Mouse (Mus musculus): ENCODE measurements around the gene Nol11.
A peak's percentile ranks its signal among the peaks of the same experiment; 100 is the strongest.
"Not testable (repeated sequence)": the region's sequence is repeated elsewhere in the genome, so short reads cannot be mapped to it uniquely, and the experiment has no call there.

Nol11 gene

DNA sequence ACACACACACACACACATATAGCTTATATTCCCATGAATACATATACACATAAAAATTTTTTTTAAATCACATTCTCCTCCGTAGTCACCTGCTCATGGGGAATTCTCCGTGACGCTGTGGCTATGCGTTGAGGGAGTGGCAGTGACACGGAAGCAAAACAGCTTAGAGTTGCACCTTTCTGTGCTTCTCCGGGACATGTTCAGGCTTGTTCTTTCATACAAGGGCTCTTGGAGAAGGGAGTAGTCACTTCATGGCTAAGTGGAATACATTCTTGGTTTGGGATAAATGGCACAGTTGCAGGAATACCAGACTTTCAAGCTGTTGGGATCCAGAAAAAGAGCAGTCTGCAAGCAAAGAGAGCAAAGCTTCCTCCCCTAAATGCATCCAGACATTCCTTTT, 51.6 kb downstream of the Nol11 start:
- Histone ChIP-seq H3K36me3 (ENCODE audit: control insufficient read depth, insufficient read depth, low read length, poor library complexity, severe bottlenecking) (no peaks in the 10 kb centered on the region), H3K27me3 (ENCODE audit: control insufficient read depth, insufficient read depth, low read length, poor library complexity, severe bottlenecking) (no peaks in the 10 kb centered on the region)
- no peak for DNase-seq (ENCODE audit: low read depth, low spot score)

- not testable (repeated sequence) for H3K36me3 ChIP-seq (ENCODE audit: control insufficient read depth, insufficient read depth, low read length, poor library complexity, severe bottlenecking); H3K27me3 ChIP-seq (ENCODE audit: control insufficient read depth, insufficient read depth, low read length, poor library complexity, severe bottlenecking); DNase-seq (ENCODE audit: low read depth, low spot score)
Observed at GRCm38 (mm10) chr11:107136458-107136857, 52.7 kb downstream of the Nol11 start.

DNA sequence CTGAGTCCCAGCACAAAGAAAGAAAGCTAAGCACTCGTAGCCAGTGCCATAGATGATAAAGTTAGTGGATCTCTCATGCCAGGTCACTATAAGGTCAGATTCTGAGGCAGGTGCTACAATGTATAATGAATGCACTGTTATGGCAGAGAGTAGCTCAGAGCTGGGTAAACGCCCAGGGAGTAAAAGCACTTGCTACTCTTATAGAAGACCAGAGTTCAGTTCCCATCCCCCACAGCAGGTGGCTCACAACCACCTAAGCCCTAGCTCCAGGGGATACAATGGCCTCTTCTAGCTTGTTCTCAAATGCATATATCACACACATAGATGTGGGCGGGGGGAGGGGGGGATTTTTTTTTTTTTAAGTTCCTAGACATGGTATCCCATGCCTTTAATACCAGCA, 53.4 kb downstream of the Nol11 start:
- DNase-seq (ENCODE audit: low read depth, low spot score), result no peak
- no peaks in the 10 kb centered on the region for H3K36me3 ChIP-seq (ENCODE audit: control insufficient read depth, insufficient read depth, low read length, poor library complexity, severe bottlenecking)
- no peaks in the 10 kb centered on the region for H3K27me3 ChIP-seq (ENCODE audit: control insufficient read depth, insufficient read depth, low read length, poor library complexity, severe bottlenecking)

DNA sequence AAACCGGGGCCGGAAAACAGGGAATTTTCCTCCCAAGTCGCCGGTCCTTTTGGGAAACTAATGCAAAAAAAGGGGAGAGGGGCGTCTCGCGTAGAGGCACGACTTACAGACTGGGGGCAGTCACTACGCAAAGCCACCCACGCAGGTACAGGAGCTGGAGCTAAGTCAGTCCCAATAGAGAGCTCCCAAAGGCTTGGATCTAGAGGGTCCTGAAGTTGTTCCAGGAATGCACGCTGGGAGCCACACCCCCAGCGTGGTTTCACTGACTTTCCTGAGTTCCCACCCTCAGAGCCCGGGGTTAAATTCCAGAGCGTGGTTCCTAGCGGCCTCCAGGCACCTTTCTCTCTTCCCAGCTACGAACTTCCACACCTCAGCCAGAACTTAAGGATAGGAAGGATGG, 56.8 kb downstream of the Nol11 start:
- no peak for DNase-seq (ENCODE audit: low read depth, low spot score)
- no peaks in the 10 kb centered on the region for H3K36me3 ChIP-seq (ENCODE audit: control insufficient read depth, insufficient read depth, low read length, poor library complexity, severe bottlenecking)
- H3K27me3 ChIP-seq (ENCODE audit: control insufficient read depth, insufficient read depth, low read length, poor library complexity, severe bottlenecking), result no peaks in the 10 kb centered on the region

DNA sequence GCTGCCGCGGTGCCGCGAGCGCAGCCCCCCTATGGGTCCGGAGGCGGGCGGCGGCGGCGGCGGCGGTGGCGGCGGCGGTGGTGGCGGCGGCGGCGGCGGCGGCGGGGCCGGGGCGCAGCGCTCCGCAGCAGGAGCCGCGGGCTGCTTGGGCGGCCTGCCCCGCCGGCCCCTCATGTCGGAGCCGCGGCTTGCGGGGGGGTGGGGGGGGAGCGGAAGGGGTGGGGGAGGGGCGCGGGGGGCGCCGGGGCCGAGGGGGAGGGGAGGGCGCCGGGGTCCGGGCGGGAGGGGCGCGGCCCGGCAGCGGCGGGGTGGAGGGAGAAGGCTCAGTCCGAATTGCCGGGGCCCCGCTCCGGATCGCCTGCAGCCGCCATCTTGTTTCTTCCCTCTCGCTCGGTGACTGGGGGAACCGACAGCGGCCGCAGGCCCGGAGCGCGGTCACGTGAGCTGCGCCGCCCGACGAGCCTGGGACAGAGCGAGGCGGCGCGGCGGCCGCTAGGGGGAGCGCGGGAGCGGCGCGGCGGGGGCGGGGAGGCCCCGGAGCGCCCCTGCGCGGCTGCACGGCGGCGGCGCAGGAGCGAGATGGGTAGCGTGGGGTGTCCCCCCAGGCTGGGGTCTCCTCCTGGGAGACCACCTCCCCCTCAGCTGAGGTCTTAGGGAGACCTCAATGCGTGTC, 57.3 kb downstream of the Nol11 start, which contains the start of gene Bptf:
Gene Bptf, minus strand, starts transcription at position 379 of the 673 bp plus-strand sequence.
- H3K36me3 ChIP-seq (ENCODE audit: control insufficient read depth, insufficient read depth, low read length, poor library complexity, severe bottlenecking), result no peaks in the 10 kb centered on the region
- DNase-seq (ENCODE audit: low read depth, low spot score), result peak; percentile 95
- no peaks in the 10 kb centered on the region for H3K27me3 ChIP-seq (ENCODE audit: control insufficient read depth, insufficient read depth, low read length, poor library complexity, severe bottlenecking)

GRCm38 (mm10) chr11:107130879-107131748, 58.1 kb downstream of the Nol11 start:
- no peaks in the 10 kb centered on the region for H3K36me3 ChIP-seq (ENCODE audit: control insufficient read depth, insufficient read depth, low read length, poor library complexity, severe bottlenecking)
- H3K27me3 ChIP-seq (ENCODE audit: control insufficient read depth, insufficient read depth, low read length, poor library complexity, severe bottlenecking), result no peaks in the 10 kb centered on the region
- peak; percentile 58 for DNase-seq (ENCODE audit: low read depth, low spot score)

DNA sequence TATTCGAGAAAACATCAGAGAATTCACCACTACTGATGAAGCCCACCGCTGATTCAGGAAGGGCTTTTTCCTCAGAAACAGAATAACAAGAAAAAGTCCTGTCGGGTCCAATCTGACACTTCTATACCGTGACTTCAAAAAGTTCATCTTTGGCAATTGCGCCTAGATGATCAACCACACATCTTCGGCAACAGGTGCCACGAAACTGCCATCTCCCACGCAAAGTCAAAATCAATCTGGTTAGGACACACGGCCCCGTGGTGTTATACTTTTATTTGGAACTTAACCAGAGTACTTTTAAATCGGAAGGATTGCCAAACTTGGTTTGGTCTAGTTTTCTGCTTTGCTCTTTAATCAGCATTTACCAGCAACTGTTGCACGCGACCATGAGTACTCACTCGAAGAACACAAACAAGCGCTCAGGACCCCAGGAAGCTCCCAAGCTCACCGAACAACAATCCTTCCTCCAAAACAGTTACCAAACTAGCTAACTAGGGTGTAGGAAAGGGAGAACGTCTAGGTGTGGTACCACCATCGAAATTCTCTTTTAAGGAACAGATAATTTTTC, 58.9 kb downstream of the Nol11 start:
- H3K27me3 ChIP-seq (ENCODE audit: control insufficient read depth, insufficient read depth, low read length, poor library complexity, severe bottlenecking), result no peaks in the 10 kb centered on the region
- DNase-seq (ENCODE audit: low read depth, low spot score), result no peak
- H3K36me3 ChIP-seq (ENCODE audit: control insufficient read depth, insufficient read depth, low read length, poor library complexity, severe bottlenecking), result no peaks in the 10 kb centered on the region

DNA sequence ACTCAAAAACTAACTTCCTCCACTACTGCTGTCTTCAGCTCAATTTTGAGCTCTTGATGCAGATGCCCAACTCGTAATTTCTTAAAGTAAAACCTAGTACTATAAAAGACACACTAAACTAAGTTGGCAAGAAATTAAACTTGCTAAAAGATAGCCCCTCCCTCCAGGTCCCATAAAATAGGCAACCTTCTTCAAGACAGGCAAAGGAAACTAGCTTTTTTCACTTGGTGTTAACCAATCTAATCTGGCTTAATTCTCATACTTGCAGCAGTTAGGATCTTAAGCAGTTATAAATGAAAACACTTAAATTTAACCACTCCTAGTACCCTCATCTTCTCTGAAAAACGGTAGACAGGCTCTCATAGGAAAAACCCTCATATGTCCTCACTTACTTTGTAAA, 59.5 kb downstream of the Nol11 start:
- no peak for DNase-seq (ENCODE audit: low read depth, low spot score)
- no peaks in the 10 kb centered on the region for H3K36me3 ChIP-seq (ENCODE audit: control insufficient read depth, insufficient read depth, low read length, poor library complexity, severe bottlenecking)
- H3K27me3 ChIP-seq (ENCODE audit: control insufficient read depth, insufficient read depth, low read length, poor library complexity, severe bottlenecking), result no peaks in the 10 kb centered on the region

- H3K27me3 ChIP-seq (ENCODE audit: control insufficient read depth, insufficient read depth, low read length, poor library complexity, severe bottlenecking); H3K36me3 ChIP-seq (ENCODE audit: control insufficient read depth, insufficient read depth, low read length, poor library complexity, severe bottlenecking); DNase-seq (ENCODE audit: low read depth, low spot score): not testable (repeated sequence)
Observed at GRCm38 (mm10) chr11:107126716-107127115, 62.5 kb downstream of the Nol11 start.

DNA sequence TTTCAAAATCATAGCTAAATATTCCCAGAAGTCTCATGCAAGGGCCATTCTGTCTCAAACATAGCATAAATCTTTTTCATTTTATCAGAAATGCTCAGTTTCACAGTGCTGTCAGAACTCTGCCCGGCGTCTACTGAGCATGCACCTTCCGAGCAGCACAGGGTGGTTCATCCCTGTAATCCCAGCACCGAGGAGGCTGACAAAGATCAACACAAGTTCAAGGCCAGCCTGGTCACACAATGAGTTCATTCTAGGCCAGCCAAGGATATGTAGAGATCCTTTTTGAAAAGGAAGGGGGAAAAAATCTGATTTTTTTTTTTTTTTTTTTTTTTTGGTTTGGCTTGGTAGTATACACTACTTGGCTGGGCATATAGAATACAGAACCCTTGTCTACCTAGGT, 64.2 kb downstream of the Nol11 start:
- no peak for DNase-seq (ENCODE audit: low read depth, low spot score)
- Histone ChIP-seq H3K36me3 (ENCODE audit: control insufficient read depth, insufficient read depth, low read length, poor library complexity, severe bottlenecking) (no peaks in the 10 kb centered on the region), H3K27me3 (ENCODE audit: control insufficient read depth, insufficient read depth, low read length, poor library complexity, severe bottlenecking) (no peaks in the 10 kb centered on the region)

DNA sequence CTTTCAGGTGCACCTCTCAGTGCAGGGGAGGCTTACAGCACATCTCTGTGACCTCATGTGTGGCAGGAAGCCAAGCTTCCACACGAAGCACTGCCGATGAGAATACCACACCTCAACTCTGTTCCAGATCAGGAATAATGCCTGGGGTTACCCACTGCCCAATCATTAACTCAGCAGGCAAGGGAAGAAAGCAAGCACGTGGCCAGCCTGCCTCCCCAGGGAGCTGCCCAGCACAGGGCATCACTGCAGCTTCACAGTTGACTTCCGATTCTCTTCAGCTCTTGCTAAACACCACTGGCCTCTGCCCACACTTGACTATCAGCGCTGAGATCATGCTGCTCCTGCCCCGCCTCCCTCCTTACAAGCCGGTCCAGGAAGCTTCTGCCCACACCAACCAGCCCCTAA, 64.9 kb downstream of the Nol11 start:
- peak; percentile 76 for DNase-seq (ENCODE audit: low read depth, low spot score)
- H3K36me3 ChIP-seq (ENCODE audit: control insufficient read depth, insufficient read depth, low read length, poor library complexity, severe bottlenecking), result no peaks in the 10 kb centered on the region
- no peaks in the 10 kb centered on the region for H3K27me3 ChIP-seq (ENCODE audit: control insufficient read depth, insufficient read depth, low read length, poor library complexity, severe bottlenecking)

DNA sequence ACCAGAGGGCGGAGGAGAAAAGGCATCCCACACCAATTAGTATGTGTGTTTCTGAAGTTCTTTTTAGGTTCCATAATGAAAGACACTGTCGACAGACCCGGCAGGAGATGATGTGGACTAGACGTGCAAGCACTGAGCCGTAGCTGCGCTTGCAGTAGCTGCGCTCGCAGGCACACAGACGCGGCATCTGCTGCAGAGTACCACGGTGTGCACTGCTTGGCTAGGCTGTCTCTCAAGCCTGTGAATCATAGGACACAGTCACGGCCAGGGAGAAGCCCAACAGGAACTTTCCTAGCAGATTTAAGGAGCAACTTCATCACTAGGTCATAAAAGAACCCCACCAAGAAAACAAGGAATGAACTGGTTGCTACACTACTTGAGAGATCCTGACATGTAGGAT, 71.4 kb downstream of the Nol11 start:
- no peaks in the 10 kb centered on the region for H3K27me3 ChIP-seq (ENCODE audit: control insufficient read depth, insufficient read depth, low read length, poor library complexity, severe bottlenecking)
- DNase-seq (ENCODE audit: low read depth, low spot score), result no peak

More for the DNA sequence above, 71.4 kb downstream of the Nol11 start:
- H3K36me3 ChIP-seq (ENCODE audit: control insufficient read depth, insufficient read depth, low read length, poor library complexity, severe bottlenecking), result no peaks in the 10 kb centered on the region
